Mouse (Mus musculus) liver, adult 2 months (tissue): ENCODE data around the gene Atp6v0d1. TPM values are rescaled to one million over a fixed set of nuclear protein-coding genes. Genes with fewer than 3 reads are reported as not detected.

ENCODE experiments used
- DNase-seq: peaks from one replicate; pipeline ENCODE4 v3.0.0-alpha.2; 2011; ENCODE audit warnings: low read depth, low spot score; ENCODE audit errors: extremely low read depth
- H3K27ac ChIP-seq: fragments of 200-500 bp; replicated peaks from 2 replicates; pipeline ENCODE4 v1.5.1; 2012; ENCODE audit warnings: low read depth, mild to moderate bottlenecking, control low read depth, inconsistent platforms, low read length; ENCODE audit not compliant: insufficient read depth
- H3K27me3 ChIP-seq: fragments of 200-500 bp; 2 replicates; pipeline ENCODE4 v1.6.1; 2012; ENCODE audit warnings: mild to moderate bottlenecking, moderate library complexity, low read length, inconsistent platforms; ENCODE audit not compliant: control insufficient read depth, insufficient read depth
- H3K36me3 ChIP-seq: fragments of 200-500 bp; 2 replicates; pipeline ENCODE4 v1.6.1; 2012; ENCODE audit warnings: low read length, inconsistent platforms; ENCODE audit not compliant: control insufficient read depth, insufficient read depth
- H3K4me1 ChIP-seq: fragments of 200-500 bp; 2 replicates; pipeline ENCODE4 v1.6.1; 2011; ENCODE audit warnings: low read length; ENCODE audit not compliant: control insufficient read depth, insufficient read depth
- H3K4me3 ChIP-seq: fragments of 200-500 bp; 2 replicates; pipeline ENCODE4 v1.5.1; 2011; ENCODE audit warnings: low read depth, mild to moderate bottlenecking, control low read depth, low read length, moderate library complexity; ENCODE audit not compliant: insufficient read depth
- H3K79me2 ChIP-seq: fragments of 200-500 bp; 2 replicates; pipeline ENCODE4 v1.6.1; 2012; ENCODE audit warnings: inconsistent platforms, mild to moderate bottlenecking, low read length, moderate library complexity; ENCODE audit not compliant: control insufficient read depth, insufficient read depth
- H3K9ac ChIP-seq: fragments of 200-500 bp; 2 replicates; pipeline ENCODE4 v1.6.1; 2012; ENCODE audit warnings: low read depth, mild to moderate bottlenecking, control low read depth, inconsistent platforms, low read length
- CTCF ChIP-seq: fragments of 200-500 bp; IDR thresholded peaks from 2 replicates; pipeline ENCODE4 v1.5.1; 2011; ENCODE audit warnings: low read depth, low read length, control low read depth
- POLR2A ChIP-seq: fragments of 200-500 bp; IDR thresholded peaks from 2 replicates; pipeline ENCODE4 v1.6.1; 2011; ENCODE audit warnings: low read length, control low read depth; ENCODE audit not compliant: insufficient read depth; ENCODE audit errors: extremely low read depth
- WGBS: fragments of 180-500 bp; shearing (Covaris S2); methylation state at CpG from one replicate; pipeline ENCODE4 v1.1.7; 2018; 5-methylcytosine and 5-hydroxymethylcytosine counted together
- polyA plus RNA-seq: library from polyadenylated mRNA; depleted of rRNA; stranded (reverse); fragments of >200 nt; gene quantifications from 2 replicates; pipeline ENCODE4 v1.2.3, GENCODE M21; 2012
- total RNA-seq: library from RNA; depleted of rRNA; stranded (reverse); fragments of >200 nt; gene quantifications from 2 replicates; pipeline ENCODE4 v1.2.3, GENCODE M21; 2014

Atp6v0d1 gene
- total and polyA plus RNA-seq, 2 experiments = 63.5 to 82.0 TPM

DNA sequence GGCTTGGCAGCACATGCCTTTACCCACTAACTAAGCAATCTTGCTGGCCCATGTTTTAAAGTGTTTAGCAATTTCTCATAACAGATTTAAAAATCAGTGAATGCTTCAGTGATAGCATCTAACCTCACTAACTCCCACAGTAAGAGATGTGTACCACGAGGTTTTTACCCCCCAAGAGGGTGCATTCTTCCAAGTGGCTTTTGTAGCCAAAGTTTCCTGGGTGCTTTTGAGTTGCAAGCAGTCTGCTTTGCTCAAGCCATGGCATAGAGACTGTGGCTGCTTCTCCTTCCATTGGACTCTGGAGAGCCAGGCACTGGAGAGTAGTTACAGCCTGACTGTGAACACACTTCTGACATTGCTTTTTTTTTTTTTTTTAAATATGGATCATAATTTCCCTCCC is 76.6 kb downstream of the Atp6v0d1 start:
- 53% methylated on average over 1 of the region's 1 CpGs for WGBS
- Histone ChIP-seq H3K27me3 (no peaks in the 10 kb centered on the region; the same call in 1 of the 2 replicates), H3K4me1 (no peaks in the 10 kb centered on the region), H3K79me2 (no peaks in the 10 kb centered on the region), H3K27ac (no peak overlapping the region), H3K9ac (no peak overlapping the region), H3K36me3 (no peaks in the 10 kb centered on the region), H3K4me3 (no peak overlapping the region)
- TF ChIP-seq POLR2A = no peak
- TF ChIP-seq CTCF = no peak
- DNase-seq = no peak

DNA sequence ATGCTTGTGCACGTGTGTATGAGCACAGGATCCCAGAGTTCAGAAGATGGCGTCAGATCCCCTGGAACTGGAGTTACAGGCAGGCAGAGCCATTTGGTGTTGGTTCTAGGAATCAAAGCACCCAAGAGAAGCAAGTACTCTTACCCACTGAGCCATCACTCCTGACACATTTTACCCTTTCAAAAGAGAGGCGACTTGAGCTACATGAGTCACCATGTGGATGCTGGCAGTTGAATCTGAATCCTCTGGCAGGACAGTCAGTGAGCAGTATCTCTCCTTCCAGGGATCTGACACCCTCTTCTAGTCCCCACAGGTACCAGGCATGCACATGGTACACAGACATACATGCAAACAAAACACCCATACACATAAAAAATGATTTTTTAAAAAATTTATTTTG is 77.8 kb downstream of the Atp6v0d1 start:
- no peaks in the 10 kb centered on the region for H3K36me3 ChIP-seq
- TF ChIP-seq POLR2A (no peak), CTCF (no peak)

DNA sequence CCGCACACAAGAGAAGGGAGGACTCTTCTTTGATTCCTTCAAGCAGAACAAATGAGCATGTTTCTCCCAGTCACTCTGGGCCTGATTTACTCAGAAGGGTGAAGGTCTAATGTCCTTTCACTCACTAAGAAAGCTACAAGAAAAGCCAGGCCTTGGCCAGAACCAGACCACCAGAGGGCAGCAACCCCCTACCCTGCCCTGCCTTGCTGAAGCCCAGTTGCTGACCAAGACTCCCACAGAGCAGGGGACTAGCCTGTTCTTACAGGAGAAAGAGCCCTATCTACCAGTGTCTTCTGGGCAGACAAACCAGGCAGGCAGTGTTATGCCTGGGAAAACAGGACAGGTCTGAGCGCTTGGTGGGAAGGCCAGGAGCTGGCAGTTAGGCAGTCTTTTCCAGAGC is 81.5 kb downstream of the Atp6v0d1 start:
- no peak overlapping the region for H3K4me3 ChIP-seq
- no peaks in the 10 kb centered on the region for H3K79me2 ChIP-seq
- no peak overlapping the region for H3K9ac ChIP-seq
- no peaks in the 10 kb centered on the region for H3K27me3 ChIP-seq
- H3K27ac ChIP-seq = no peak overlapping the region
- no peaks in the 10 kb centered on the region for H3K4me1 ChIP-seq
- WGBS = 82% methylated on average over 2 of the region's 2 CpGs
- DNase-seq = no peak
- no peaks in the 10 kb centered on the region for H3K36me3 ChIP-seq
- peak; percentile 55 for TF ChIP-seq CTCF
- TF ChIP-seq POLR2A = no peak

More for the DNA sequence above, 77.8 kb downstream of the Atp6v0d1 start:
- Histone ChIP-seq H3K9ac (no peak overlapping the region), H3K27me3 (no peaks in the 10 kb centered on the region; the same call in 1 of the 2 replicates), H3K4me1 (no peaks in the 10 kb centered on the region), H3K4me3 (no peak overlapping the region), H3K27ac (no peak overlapping the region), H3K79me2 (no peaks in the 10 kb centered on the region)
- no peak for DNase-seq
- 71% methylated on average over 3 of the region's 3 CpGs for WGBS

DNA sequence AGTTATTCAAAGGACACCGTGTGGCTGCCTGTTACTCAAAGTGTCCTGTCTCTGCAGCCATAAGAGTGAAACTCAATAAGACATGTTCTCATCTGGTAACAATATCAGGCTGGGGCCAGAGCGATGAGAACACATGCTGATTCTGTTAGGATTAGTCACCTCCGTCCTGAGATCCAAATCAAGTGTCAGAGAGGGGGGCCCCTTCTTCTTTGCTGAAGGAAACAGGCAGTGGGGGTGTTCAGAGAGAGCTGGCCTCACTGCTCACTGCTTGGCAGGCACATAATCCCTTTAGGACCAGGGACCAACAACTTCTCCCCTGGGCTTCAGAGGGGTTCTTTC is 81.8 kb downstream of the Atp6v0d1 start:
- no peak for TF ChIP-seq POLR2A
- TF ChIP-seq CTCF = no peak
- no peak overlapping the region for H3K4me3 ChIP-seq
- H3K79me2 ChIP-seq = no peaks in the 10 kb centered on the region
- H3K27me3 ChIP-seq = no peaks in the 10 kb centered on the region
- 91% methylated on average over 3 of the region's 3 CpGs for WGBS
- H3K9ac ChIP-seq = no peak overlapping the region
- H3K27ac ChIP-seq = no peak overlapping the region
- H3K4me1 ChIP-seq = no peaks in the 10 kb centered on the region
- DNase-seq = no peak
- H3K36me3 ChIP-seq = no peaks in the 10 kb centered on the region

DNA sequence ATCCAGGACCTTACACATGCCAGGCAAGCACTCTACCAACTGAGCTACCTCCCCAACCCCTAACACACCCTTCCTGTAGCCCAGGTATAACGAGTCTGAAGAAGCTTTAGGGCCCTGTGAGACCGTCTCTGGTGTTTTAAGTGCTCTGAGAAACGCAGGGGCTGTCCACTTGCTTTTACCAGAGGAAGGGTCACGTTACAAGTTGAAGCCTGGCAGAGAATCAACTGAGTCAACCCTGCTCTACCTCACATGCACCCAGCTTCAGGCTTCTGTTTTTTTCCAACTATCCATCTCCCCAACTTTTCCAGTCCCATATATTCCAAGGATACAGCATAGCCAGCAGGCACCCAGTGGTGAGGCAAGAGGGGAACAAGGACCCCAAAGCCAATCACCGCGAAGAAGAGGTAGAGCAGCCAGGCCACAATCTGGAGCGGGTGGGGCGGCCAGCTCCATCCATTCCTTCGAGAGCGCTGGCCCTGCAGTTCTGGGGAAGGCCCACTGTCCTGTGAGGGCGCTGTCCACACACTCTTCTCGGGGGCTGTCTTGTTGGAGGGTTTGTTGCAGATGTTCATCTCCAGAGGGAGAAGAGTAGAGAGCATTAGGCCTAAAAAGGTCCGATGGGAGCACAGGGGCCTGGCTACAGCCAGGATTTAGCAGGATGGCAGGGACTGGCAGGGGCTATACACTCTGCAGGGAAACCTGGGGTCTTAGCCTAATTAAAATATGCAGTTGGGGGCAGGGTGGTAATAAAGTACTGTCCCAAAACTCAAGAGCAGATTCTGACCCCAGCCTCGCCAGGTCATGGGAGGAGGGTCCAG is 82.4 kb downstream of the Atp6v0d1 start:
- 67% methylated on average over 14 of the region's 14 CpGs for WGBS
- no peaks in the 10 kb centered on the region for H3K4me1 ChIP-seq
- no peak for DNase-seq
- H3K79me2 ChIP-seq = no peaks in the 10 kb centered on the region
- H3K27me3 ChIP-seq = no peaks in the 10 kb centered on the region
- H3K9ac ChIP-seq = no peak overlapping the region
- TF ChIP-seq POLR2A (no peak), CTCF (peak; percentile 40)
- H3K4me3 ChIP-seq = no peak overlapping the region
- no peaks in the 10 kb centered on the region for H3K36me3 ChIP-seq
- H3K27ac ChIP-seq = no peak overlapping the region

DNA sequence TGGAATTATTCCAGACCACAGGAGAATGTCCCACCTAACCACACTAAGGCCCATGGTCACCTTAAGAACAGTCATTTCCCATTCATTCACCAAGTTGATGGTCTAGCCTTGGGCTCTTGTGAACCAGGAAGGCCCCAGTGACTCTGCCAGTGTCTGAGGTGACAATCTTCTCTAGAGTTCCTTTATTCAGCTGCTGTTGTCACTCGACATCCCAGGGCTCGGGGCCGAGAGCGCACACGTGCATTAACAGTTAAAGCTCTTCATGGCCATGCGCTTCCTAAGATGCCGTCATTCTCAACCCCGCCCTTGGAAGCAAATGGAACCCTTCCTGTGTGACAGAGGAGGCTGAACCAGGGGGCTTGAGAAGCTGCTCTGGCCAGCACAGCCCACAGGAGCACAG is 83.7 kb downstream of the Atp6v0d1 start:
- Histone ChIP-seq H3K9ac (no peak overlapping the region), H3K27ac (no peak overlapping the region)
- TF ChIP-seq POLR2A (no peak), CTCF (no peak)

More for the DNA sequence above, 83.7 kb downstream of the Atp6v0d1 start:
- H3K4me3 ChIP-seq = no peak overlapping the region
- no peaks in the 10 kb centered on the region for H3K4me1 ChIP-seq
- H3K27me3 ChIP-seq = no peaks in the 10 kb centered on the region
- no peaks in the 10 kb centered on the region for H3K36me3 ChIP-seq
- H3K79me2 ChIP-seq = no peaks in the 10 kb centered on the region
- no peak for DNase-seq
- WGBS = 93% methylated on average over 8 of the region's 8 CpGs
